Mouse (Mus musculus) MEL (cell line): ENCODE measurements around the gene Ly6g6c.

Source experiments
- EP300 ChIP-seq, 2 experiments: IDR thresholded peaks; 2 replicates each; pipeline ENCODE4 v1.6.1; 2011; ENCODE audit warnings: improper control_type of control experiment in 2 of 2, low read length in 2 of 2, low read depth in 1 of 2, mild to moderate bottlenecking in 1 of 2
- ETS1 ChIP-seq: IDR thresholded peaks from 2 replicates; pipeline ENCODE4 v1.6.1; 2012; ENCODE audit warnings: low read depth, mild to moderate bottlenecking, inconsistent platforms, low read length, improper control_type of control experiment, moderate library complexity
- GABPA ChIP-seq: IDR thresholded peaks from 2 replicates; pipeline ENCODE4 v1.6.1; 2012; ENCODE audit warnings: low read depth, mild to moderate bottlenecking, inconsistent platforms, low read length, improper control_type of control experiment, moderate library complexity
- HCFC1 ChIP-seq: IDR thresholded peaks from 2 replicates; pipeline ENCODE4 v1.6.1; 2012; ENCODE audit warnings: low read depth, mild to moderate bottlenecking, inconsistent platforms, low read length, improper control_type of control experiment, moderate library complexity
- ZMIZ1 ChIP-seq: IDR thresholded peaks from 2 replicates; pipeline ENCODE4 v1.6.1; 2012; ENCODE audit warnings: low read depth, mild to moderate bottlenecking, inconsistent platforms, low read length, improper control_type of control experiment, moderate library complexity

GRCm38 (mm10) chr17:35096597-35096996 is 31.4 kb downstream of the Ly6g6c start:
- TF ChIP-seq ETS1 (no peak), EP300 (IDR thresholded peaks at IDR 0.05; ENCODE audit: low read depth in 1 of 2, low read length in 2 of 2) (no peak), ZMIZ1 (no peak), GABPA (no peak), HCFC1 (no peak)
